Mouse (Mus musculus): Measurements from ENCODE around the gene Il1r2. TPM values are rescaled to one million over a fixed set of nuclear protein-coding genes. Genes with fewer than 3 reads are reported as not detected.

Gene Il1r2
- polyA plus RNA-seq (2014; fragmentation: Nextera tagmentation; extraction: Ambion mirVana) = 0.25 and 0.48 TPM in 2 replicates

GRCm38 (mm10) chr1:40073779-40074178 is at the start of gene Il1r2:
TSS of gene Il1r2 (plus strand) at chr1:40074079.
- Histone ChIP-seq H3K9me3 (ENCODE audit: control insufficient read depth, low read length) (no peaks in the 10 kb centered on the region), H3K4me1 (replicated peaks; ENCODE audit: control insufficient read depth, insufficient read depth, low read length) (no peaks in the 10 kb centered on the region), H3K27ac (ENCODE audit: low read depth, low read length) (no peak within 1 kb of the TSS), H3K4me2 (ENCODE audit: low read depth, low read length, severe bottlenecking) (no peak within 1 kb of the TSS), H3K36me3 (ENCODE audit: control insufficient read depth, insufficient read depth, low read length) (no peaks in the 10 kb centered on the region), H3K9ac (ENCODE audit: low read length) (no peak within 1 kb of the TSS), H3K4me3 (ENCODE audit: low read depth, low read length) (no peak within 1 kb of the TSS), H3K27me3 (ENCODE audit: control insufficient read depth, insufficient read depth, low read length) (no peaks in the 10 kb centered on the region)
- DNase-seq (ENCODE audit: low spot score) (no peak), ATAC-seq (replicated peaks; ENCODE audit: low FRiP score) (no peak)
- WGBS = 94% methylated on average over 5 of the region's 5 CpGs

- H3K9ac ChIP-seq (ENCODE audit: low read length) = no peak overlapping the region
- H3K27me3 ChIP-seq (ENCODE audit: control insufficient read depth, insufficient read depth, low read length) = no peaks in the 10 kb centered on the region
- H3K4me3 ChIP-seq (ENCODE audit: low read depth, low read length) = no peak overlapping the region
- 93% methylated on average over 27 of the region's 27 CpGs for WGBS
- no peak overlapping the region for H3K4me2 ChIP-seq (ENCODE audit: low read depth, low read length, severe bottlenecking)
- H3K4me1 ChIP-seq (replicated peaks; ENCODE audit: control insufficient read depth, insufficient read depth, low read length) = no peaks in the 10 kb centered on the region
- H3K9me3 ChIP-seq (ENCODE audit: control insufficient read depth, low read length) = no peaks in the 10 kb centered on the region
- ATAC-seq (replicated peaks; ENCODE audit: low FRiP score) (no peak), DNase-seq (ENCODE audit: low spot score) (no peak)
- H3K36me3 ChIP-seq (ENCODE audit: control insufficient read depth, insufficient read depth, low read length) = peaks cover 32% of the 10 kb centered on the region
- H3K27ac ChIP-seq (ENCODE audit: low read depth, low read length) = no peak overlapping the region
Observed at GRCm38 (mm10) chr1:40024554-40025320, 49.1 kb upstream of the Il1r2 start.

- Histone ChIP-seq H3K36me3 (ENCODE audit: control insufficient read depth, insufficient read depth, low read length) (peaks cover 26% of the 10 kb centered on the region), H3K4me2 (ENCODE audit: low read depth, low read length, severe bottlenecking) (no peak overlapping the region), H3K9ac (ENCODE audit: low read length) (no peak overlapping the region), H3K4me1 (replicated peaks; ENCODE audit: control insufficient read depth, insufficient read depth, low read length) (no peaks in the 10 kb centered on the region), H3K27me3 (ENCODE audit: control insufficient read depth, insufficient read depth, low read length) (no peaks in the 10 kb centered on the region), H3K4me3 (ENCODE audit: low read depth, low read length) (no peak overlapping the region), H3K9me3 (ENCODE audit: control insufficient read depth, low read length) (no peaks in the 10 kb centered on the region), H3K27ac (ENCODE audit: low read depth, low read length) (no peak overlapping the region)
- 90% methylated on average over 5 of the region's 5 CpGs for WGBS
- no peak for DNase-seq (ENCODE audit: low spot score)
- ATAC-seq (replicated peaks; ENCODE audit: low FRiP score) = no peak
Observed at GRCm38 (mm10) chr1:40025416-40025815, 48.5 kb upstream of the Il1r2 start.

- no peak overlapping the region for H3K4me2 ChIP-seq (ENCODE audit: low read depth, low read length, severe bottlenecking)
- no peaks in the 10 kb centered on the region for H3K9me3 ChIP-seq (ENCODE audit: control insufficient read depth, low read length)
- H3K27ac ChIP-seq (ENCODE audit: low read depth, low read length) = no peak overlapping the region
- H3K36me3 ChIP-seq (ENCODE audit: control insufficient read depth, insufficient read depth, low read length) = peaks cover 19% of the 10 kb centered on the region
- 85% methylated on average over 7 of the region's 7 CpGs for WGBS
- H3K9ac ChIP-seq (ENCODE audit: low read length) = no peak overlapping the region
- no peak for ATAC-seq (replicated peaks; ENCODE audit: low FRiP score)
- no peak for DNase-seq (ENCODE audit: low spot score)
- H3K4me3 ChIP-seq (ENCODE audit: low read depth, low read length) = no peak overlapping the region
- H3K27me3 ChIP-seq (ENCODE audit: control insufficient read depth, insufficient read depth, low read length) = no peaks in the 10 kb centered on the region
- H3K4me1 ChIP-seq (replicated peaks; ENCODE audit: control insufficient read depth, insufficient read depth, low read length) = no peaks in the 10 kb centered on the region
Observed at GRCm38 (mm10) chr1:40027116-40027620, 46.7 kb upstream of the Il1r2 start.

GRCm38 (mm10) chr1:40028207-40028998 is 45.5 kb upstream of the Il1r2 start:
- no peaks in the 10 kb centered on the region for H3K27me3 ChIP-seq (ENCODE audit: control insufficient read depth, insufficient read depth, low read length)

GRCm38 (mm10) chr1:40029597-40029996 is 44.3 kb upstream of the Il1r2 start:
- 93% methylated on average over 5 of the region's 5 CpGs for WGBS

More at GRCm38 (mm10) chr1:40028207-40028998, 45.5 kb upstream of the Il1r2 start:
- Histone ChIP-seq H3K9me3 (ENCODE audit: control insufficient read depth, low read length) (no peaks in the 10 kb centered on the region), H3K36me3 (ENCODE audit: control insufficient read depth, insufficient read depth, low read length) (peaks cover 10% of the 10 kb centered on the region; the same call in 1 of the 2 replicates), H3K4me1 (replicated peaks; ENCODE audit: control insufficient read depth, insufficient read depth, low read length) (no peaks in the 10 kb centered on the region), H3K9ac (ENCODE audit: low read length) (no peak overlapping the region), H3K4me2 (ENCODE audit: low read depth, low read length, severe bottlenecking) (no peak overlapping the region), H3K27ac (ENCODE audit: low read depth, low read length) (no peak overlapping the region), H3K4me3 (ENCODE audit: low read depth, low read length) (no peak overlapping the region)
- 90% methylated on average over 12 of the region's 12 CpGs for WGBS
- DNase-seq (ENCODE audit: low spot score) (no peak), ATAC-seq (replicated peaks; ENCODE audit: low FRiP score) (no peak)

GRCm38 (mm10) chr1:40030287-40030975 is 43.4 kb upstream of the Il1r2 start:
- Histone ChIP-seq H3K27ac (ENCODE audit: low read depth, low read length) (no peak overlapping the region), H3K9ac (ENCODE audit: low read length) (no peak overlapping the region), H3K9me3 (ENCODE audit: control insufficient read depth, low read length) (no peaks in the 10 kb centered on the region), H3K27me3 (ENCODE audit: control insufficient read depth, insufficient read depth, low read length) (no peaks in the 10 kb centered on the region), H3K4me2 (ENCODE audit: low read depth, low read length, severe bottlenecking) (no peak overlapping the region), H3K36me3 (ENCODE audit: control insufficient read depth, insufficient read depth, low read length) (peaks cover 3% of the 10 kb centered on the region; the same call in 1 of the 2 replicates), H3K4me1 (replicated peaks; ENCODE audit: control insufficient read depth, insufficient read depth, low read length) (no peaks in the 10 kb centered on the region), H3K4me3 (ENCODE audit: low read depth, low read length) (no peak overlapping the region)
- no peak for ATAC-seq (replicated peaks; ENCODE audit: low FRiP score)
- 89% methylated on average over 14 of the region's 14 CpGs for WGBS
- DNase-seq (ENCODE audit: low spot score) = no peak

More at GRCm38 (mm10) chr1:40029597-40029996, 44.3 kb upstream of the Il1r2 start:
- H3K4me1 ChIP-seq (replicated peaks; ENCODE audit: control insufficient read depth, insufficient read depth, low read length) = no peaks in the 10 kb centered on the region
- no peak overlapping the region for H3K27ac ChIP-seq (ENCODE audit: low read depth, low read length)
- H3K9ac ChIP-seq (ENCODE audit: low read length) = no peak overlapping the region
- ATAC-seq (replicated peaks; ENCODE audit: low FRiP score) = no peak
- no peaks in the 10 kb centered on the region for H3K27me3 ChIP-seq (ENCODE audit: control insufficient read depth, insufficient read depth, low read length)
- no peak for DNase-seq (ENCODE audit: low spot score)
- peaks cover 5% of the 10 kb centered on the region; the same call in 1 of the 2 replicates for H3K36me3 ChIP-seq (ENCODE audit: control insufficient read depth, insufficient read depth, low read length)
- H3K4me3 ChIP-seq (ENCODE audit: low read depth, low read length) = no peak overlapping the region
- H3K4me2 ChIP-seq (ENCODE audit: low read depth, low read length, severe bottlenecking) = no peak overlapping the region
- H3K9me3 ChIP-seq (ENCODE audit: control insufficient read depth, low read length) = no peaks in the 10 kb centered on the region

GRCm38 (mm10) chr1:40030976-40031356 is 42.9 kb upstream of the Il1r2 start:
- H3K9me3 ChIP-seq (ENCODE audit: control insufficient read depth, low read length) = no peaks in the 10 kb centered on the region
- H3K27ac ChIP-seq (ENCODE audit: low read depth, low read length) = no peak overlapping the region

More at GRCm38 (mm10) chr1:40030976-40031356, 42.9 kb upstream of the Il1r2 start:
- no peak for ATAC-seq (replicated peaks; ENCODE audit: low FRiP score)
- H3K9ac ChIP-seq (ENCODE audit: low read length) = no peak overlapping the region
- DNase-seq (ENCODE audit: low spot score) = no peak
- H3K27me3 ChIP-seq (ENCODE audit: control insufficient read depth, insufficient read depth, low read length) = no peaks in the 10 kb centered on the region
- WGBS = 94% methylated on average over 8 of the region's 8 CpGs
- H3K4me1 ChIP-seq (replicated peaks; ENCODE audit: control insufficient read depth, insufficient read depth, low read length) = no peaks in the 10 kb centered on the region
- no peak overlapping the region for H3K4me3 ChIP-seq (ENCODE audit: low read depth, low read length)
- H3K36me3 ChIP-seq (ENCODE audit: control insufficient read depth, insufficient read depth, low read length) = peaks cover 3% of the 10 kb centered on the region; the same call in 1 of the 2 replicates
- no peak overlapping the region for H3K4me2 ChIP-seq (ENCODE audit: low read depth, low read length, severe bottlenecking)
